Mouse (Mus musculus) embryo, embryonic 10.5 days (tissue): ENCODE measurements at regions not wholly inside any gene's neighbourhood (a gene's known extent, or its start where the extent isn't known, plus 50 kb on each side); places are given as distances from the start of the nearest gene placed in this dataset.
A peak's percentile ranks its signal among the peaks of the same experiment; 100 is the strongest.

Source experiments
- DNase-seq: peaks from one replicate; pipeline ENCODE4 v3.0.0-alpha.2; 2015; ENCODE audit warnings: low spot score

DNA sequence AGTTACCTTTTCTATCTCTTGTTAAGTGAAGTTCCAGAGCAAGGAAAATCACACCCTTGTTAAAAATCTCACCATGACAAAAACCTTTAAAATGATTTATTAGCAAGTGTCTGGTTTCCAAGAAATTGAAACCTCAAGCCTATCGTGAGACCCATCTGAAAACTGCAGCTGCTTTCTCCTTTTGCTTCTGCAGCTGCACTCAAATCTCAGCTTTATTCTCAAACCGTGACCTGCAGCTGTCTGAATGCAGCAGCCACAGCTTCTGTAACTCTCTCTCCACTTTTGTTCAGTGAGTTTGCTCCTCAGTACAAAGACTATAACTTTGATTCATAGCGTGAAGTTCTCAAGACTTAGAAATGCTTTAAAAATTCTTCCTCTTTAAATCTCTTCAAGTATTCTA is 713.3 kb upstream of the Pom121l12 start:
- peak; percentile 47 for DNase-seq

GRCm38 (mm10) chr11:13893301-13893700 is 705.8 kb upstream of the Pom121l12 start:
- no peak for DNase-seq
